Mouse (Mus musculus): ENCODE measurements around the gene Il1rl1.

The Il1rl1 gene

GRCm38 (mm10) chr1:40437340-40437739 lies 8.0 kb downstream of the Il1rl1 start:
- DNase-seq (ENCODE audit: low read depth, low spot score): no peak

- DNase-seq (ENCODE audit: low read depth, low spot score): no peak
These were observed 10.1 kb downstream of the Il1rl1 start for GRCm38 (mm10) chr1:40439504-40439903.

GRCm38 (mm10) chr1:40444800-40445199 lies 15.4 kb downstream of the Il1rl1 start:
- DNase-seq (ENCODE audit: low read depth, low spot score): no peak

GRCm38 (mm10) chr1:40465477-40466430 lies 36.4 kb downstream of the Il1rl1 start, which contains the start of gene Il18r1:
Gene Il18r1 (plus strand): TSS chr1:40465552.
- DNase-seq (ENCODE audit: low read depth, low spot score): no peak

- no peak for DNase-seq (ENCODE audit: low read depth, low spot score)
These were observed 37.9 kb downstream of the Il1rl1 start for GRCm38 (mm10) chr1:40467306-40467705.

- no peak for DNase-seq (ENCODE audit: low read depth, low spot score)
These were observed 39.4 kb downstream of the Il1rl1 start for GRCm38 (mm10) chr1:40468805-40469204.

- DNase-seq (ENCODE audit: low read depth, low spot score): no peak
These were observed 40.5 kb downstream of the Il1rl1 start for GRCm38 (mm10) chr1:40469900-40470299.

GRCm38 (mm10) chr1:40472401-40472800 lies 43.0 kb downstream of the Il1rl1 start:
- no peak for DNase-seq (ENCODE audit: low read depth, low spot score)

GRCm38 (mm10) chr1:40473640-40474039 lies 44.3 kb downstream of the Il1rl1 start:
- DNase-seq (ENCODE audit: low read depth, low spot score): no peak

GRCm38 (mm10) chr1:40474336-40474735 lies 45.0 kb downstream of the Il1rl1 start:
- DNase-seq (ENCODE audit: low read depth, low spot score): no peak

GRCm38 (mm10) chr1:40475697-40476096 lies 46.3 kb downstream of the Il1rl1 start:
- no peak for DNase-seq (ENCODE audit: low read depth, low spot score)

GRCm38 (mm10) chr1:40476756-40477155 lies 47.4 kb downstream of the Il1rl1 start:
- no peak for DNase-seq (ENCODE audit: low read depth, low spot score)

- no peak for DNase-seq (ENCODE audit: low read depth, low spot score)
These were observed 50.1 kb downstream of the Il1rl1 start for GRCm38 (mm10) chr1:40479505-40479923.

GRCm38 (mm10) chr1:40494594-40494993 lies 65.2 kb downstream of the Il1rl1 start:
- no peak for DNase-seq (ENCODE audit: low read depth, low spot score)

- no peak for DNase-seq (ENCODE audit: low read depth, low spot score)
These were observed 70.3 kb downstream of the Il1rl1 start for GRCm38 (mm10) chr1:40499708-40500107.

GRCm38 (mm10) chr1:40501126-40501525 lies 71.8 kb downstream of the Il1rl1 start:
- DNase-seq (ENCODE audit: low read depth, low spot score): no peak

GRCm38 (mm10) chr1:40501546-40502398 lies 72.4 kb downstream of the Il1rl1 start:
- no peak for DNase-seq (ENCODE audit: low read depth, low spot score)

- DNase-seq (ENCODE audit: low read depth, low spot score): no peak
These were observed 75.2 kb downstream of the Il1rl1 start for GRCm38 (mm10) chr1:40504548-40504947.
